14 mouse cellular contexts compared by ENCODE assay signal in the genomic region with DNA sequence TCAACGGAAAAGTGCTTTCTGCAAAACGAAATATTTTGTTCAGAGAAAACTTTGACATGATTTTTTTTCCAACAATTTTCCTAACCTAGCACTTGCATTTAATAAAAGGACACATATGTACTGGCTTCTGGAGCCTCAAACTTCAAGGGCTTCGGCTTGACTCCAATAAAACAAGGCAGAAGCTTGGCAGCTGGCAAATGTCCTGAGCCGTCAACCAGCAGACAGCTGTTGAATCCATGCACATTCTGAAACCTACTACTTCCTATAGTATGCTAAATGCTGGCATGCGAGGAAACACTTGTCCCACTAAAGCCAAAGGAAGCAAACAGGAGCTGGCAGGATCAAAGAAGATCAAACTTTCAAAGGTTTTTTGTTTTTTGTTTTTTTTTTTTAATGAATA. TPM values are rescaled to one million over a fixed set of nuclear protein-coding genes. Genes with fewer than 3 reads are reported as not detected.
DNase-seq lines count a peak whose midpoint lies in the region; ATAC-seq and TF ChIP-seq lines count a peak whose summit lies in the region.
"Had no signal": no experiment of that assay in that cellular context is flagged by ENCODE, and none has a peak within 500 bp of the region (broad histone marks: within the 10 kb centered on the region; RNA-seq: fewer than 3 reads in every experiment).

No protein-coding gene starts in this region.

- no peak for TF ChIP-seq CTCF in gastrocnemius, adult 2 months (IDR thresholded peaks at IDR 0.05)

- intact Hi-C loops in gastrocnemius, adult 2 months (cut with DNase I) = no loop called here
- intact Hi-C loops in left cerebral cortex, postnatal 4 days (cut with DNase I) = no loop called here

- no peaks in the 10 kb centered on the region for H3K36me3 ChIP-seq in embryonic facial prominence, embryonic 11.5 days (replicated peaks; ENCODE audit: control insufficient read depth, insufficient read depth, low read depth, low read length)
- peaks cover 6% of the 10 kb centered on the region for H3K36me3 ChIP-seq in limb, embryonic 13.5 days

- no peak overlapping the region for H3K4me3 ChIP-seq in gastrocnemius, adult 2 months
- no peak overlapping the region for H3K4me3 ChIP-seq in embryonic facial prominence, embryonic 11.5 days (ENCODE audit: low read depth, low read length)
- H3K4me3 ChIP-seq in limb, embryonic 13.5 days = no peak overlapping the region
- H3K4me3 ChIP-seq: erythroblast, embryonic 14.5 days; layer of hippocampus, adult 2 months; limb, embryonic 12.5 days had no signal

- WGBS in embryonic facial prominence, embryonic 11.5 days = 62% methylated on average over 5 of the region's 5 CpGs
- WGBS in limb, embryonic 13.5 days = 26% methylated on average over 5 of the region's 5 CpGs

- peak overlapping the region; percentile 65; the same call in 1 of the 2 replicates for H3K27ac ChIP-seq in gastrocnemius, adult 2 months
- no peak overlapping the region for H3K27ac ChIP-seq in embryonic facial prominence, embryonic 11.5 days (replicated peaks; ENCODE audit: low read depth, low read length)
- no peak overlapping the region for H3K27ac ChIP-seq in limb, embryonic 13.5 days
- H3K27ac ChIP-seq: limb, embryonic 12.5 days had no signal

- DNase-seq in gastrocnemius, adult 2 months = peak; percentile 56
- no peak for DNase-seq in gastrocnemius, postnatal 25 days
- peak; percentile 46 for DNase-seq in left cerebral cortex, postnatal 4 days
- no peak for DNase-seq in left cerebral cortex, adult 18-20 months (ENCODE audit: low spot score in 2 of 2)
- DNase-seq in embryonic facial prominence, embryonic 11.5 days (ENCODE audit: low spot score) = peak; percentile 35
- no peak for DNase-seq in spleen, postnatal 14 days (ENCODE audit: low spot score in 2 of 2)
- no peak for DNase-seq in right cerebral cortex, postnatal 4 days
- DNase-seq: cerebellum, adult 8-10 months; thymus, postnatal 36 days had no signal

- H3K9me3 ChIP-seq in embryonic facial prominence, embryonic 11.5 days (replicated peaks; ENCODE audit: control insufficient read depth, low read length) = no peaks in the 10 kb centered on the region
- H3K9me3 ChIP-seq in limb, embryonic 13.5 days = no peaks in the 10 kb centered on the region
- H3K9me3 ChIP-seq: limb, embryonic 12.5 days had no signal

- ATAC-seq in embryonic facial prominence, embryonic 11.5 days (replicated peaks; ENCODE audit: insufficient number of reproducible peaks, low FRiP score, low TSS enrichment, low read depth) = no peak
- ATAC-seq in limb, embryonic 13.5 days (ENCODE audit: low FRiP score, low read depth) = 0 out of 2 replicates have a peak, but pooled peaks have one; percentile 42

- no peak overlapping the region for H3K9ac ChIP-seq in embryonic facial prominence, embryonic 11.5 days (replicated peaks; ENCODE audit: low read length)
- H3K9ac ChIP-seq in limb, embryonic 13.5 days = no peak overlapping the region
- H3K9ac ChIP-seq: limb, embryonic 12.5 days had no signal

- H3K4me2 ChIP-seq in embryonic facial prominence, embryonic 11.5 days (ENCODE audit: low read depth, low read length) = no peak overlapping the region
- no peak overlapping the region for H3K4me2 ChIP-seq in limb, embryonic 13.5 days (replicated peaks)
- H3K4me2 ChIP-seq: limb, embryonic 12.5 days had no signal

- no peaks in the 10 kb centered on the region for H3K4me1 ChIP-seq in embryonic facial prominence, embryonic 11.5 days (ENCODE audit: control insufficient read depth, insufficient read depth, low read length)
- H3K4me1 ChIP-seq in limb, embryonic 13.5 days = peaks cover 47% of the 10 kb centered on the region

- H3K27me3 ChIP-seq in embryonic facial prominence, embryonic 11.5 days (ENCODE audit: control insufficient read depth, insufficient read depth, low read length) = no peaks in the 10 kb centered on the region
- no peaks in the 10 kb centered on the region for H3K27me3 ChIP-seq in limb, embryonic 13.5 days
- H3K27me3 ChIP-seq: limb, embryonic 12.5 days had no signal

RNA-seq across cellular contexts. Expression of a gene that starts 24.5 kb away (rescaled TPM):
- not detected for total RNA-seq in gastrocnemius, adult 2 months (2021)
- total RNA-seq in gastrocnemius, postnatal 25 days (2021) = not detected
- not detected for total RNA-seq in left cerebral cortex, postnatal 4 days (2021)
- total RNA-seq in left cerebral cortex, adult 18-20 months (2021) = not detected
- polyA plus RNA-seq in embryonic facial prominence, embryonic 11.5 days (2014; fragmentation: Nextera tagmentation; extraction: Ambion mirVana) = 31.9 and 35.9 TPM in 2 replicates
- 32.1 and 34.9 TPM in 2 replicates for polyA plus RNA-seq in limb, embryonic 13.5 days (2015; fragmentation: Nextera tagmentation; extraction: Ambion mirVana)
- total RNA-seq: layer of hippocampus, adult 2 months; megakaryocyte progenitor cell, adult 5-6 weeks had no signal
- polyA plus RNA-seq: erythroblast, embryonic 14.5 days had no signal

RNA-seq across cellular contexts. Expression of a gene that starts 33.8 kb away (rescaled TPM):
- total RNA-seq in gastrocnemius, adult 2 months (2021) = 10 to 100 TPM; 73.9 to 90.0 TPM
- total RNA-seq in gastrocnemius, postnatal 25 days (2021) = 10 to 100 TPM; 55.0 to 69.2 TPM
- total RNA-seq in left cerebral cortex, postnatal 4 days (2021) = 10 to 100 TPM; 30.5 to 30.8 TPM
- 10 to 100 TPM; 15.3 to 17.2 TPM for total RNA-seq in left cerebral cortex, adult 18-20 months (2021)
- polyA plus RNA-seq in embryonic facial prominence, embryonic 11.5 days (2014; fragmentation: Nextera tagmentation; extraction: Ambion mirVana) = 7.9 and 8.3 TPM in 2 replicates
- 10.7 and 11.8 TPM in 2 replicates for polyA plus RNA-seq in limb, embryonic 13.5 days (2015; fragmentation: Nextera tagmentation; extraction: Ambion mirVana)
- total RNA-seq: megakaryocyte progenitor cell, adult 5-6 weeks had no signal

RNA-seq across cellular contexts. Expression of a gene that starts 58.8 kb away (rescaled TPM):
- 1 to 10 TPM; 8.4 to 8.5 TPM for total RNA-seq in gastrocnemius, adult 2 months (2021)
- total RNA-seq in gastrocnemius, postnatal 25 days (2021) = 1 to 10 TPM; 6.5 to 7.7 TPM
- 1 to 10 TPM; 3.7 to 3.8 TPM for total RNA-seq in left cerebral cortex, postnatal 4 days (2021)
- total RNA-seq in left cerebral cortex, adult 18-20 months (2021) = 1 to 10 TPM; 6.2 to 6.6 TPM
- 6.7 and 6.9 TPM in 2 replicates for polyA plus RNA-seq in embryonic facial prominence, embryonic 11.5 days (2014; fragmentation: Nextera tagmentation; extraction: Ambion mirVana)
- 7.6 TPM in 2 replicates for polyA plus RNA-seq in limb, embryonic 13.5 days (2015; fragmentation: Nextera tagmentation; extraction: Ambion mirVana)

Comparison
In these comparisons a context has a peak if more than half of its experiments do, and no peak if none do; other contexts are left out.
1. DNase-seq: peak in gastrocnemius, adult 2 months (single experiment), left cerebral cortex, postnatal 4 days (single experiment) and embryonic facial prominence, embryonic 11.5 days (single experiment); none in gastrocnemius, postnatal 25 days (single experiment), left cerebral cortex, adult 18-20 months (0 of 2), spleen, postnatal 14 days (0 of 2) and right cerebral cortex, postnatal 4 days (single experiment).